Mouse (Mus musculus): ENCODE data around the gene Agtrap. TPM values are rescaled to one million over a fixed set of nuclear protein-coding genes. Genes with fewer than 3 reads are reported as not detected.

Gene Agtrap
- polyA plus RNA-seq, 1 experiment from 2014 or later, result 14.8 TPM

- WGBS, result 25% methylated on average over 29 of the region's 29 CpGs
- Histone ChIP-seq H3K36me3 (no peaks in the 10 kb centered on the region), H3K4me3 (peak overlapping the region; percentile 24), H3K9me3 (no peaks in the 10 kb centered on the region), H3K4me1 (peaks cover 8% of the 10 kb centered on the region), H3K9ac (no peak overlapping the region), H3K4me2 (peak overlapping the region; percentile 52), H3K27ac (no peak overlapping the region), H3K27me3 (no peaks in the 10 kb centered on the region)
- ATAC-seq (ENCODE audit: insufficient number of reproducible peaks, low FRiP score, low TSS enrichment, low read depth), result peak; percentile 62; the same call in 1 of the 2 replicates
Observed at GRCm38 (mm10) chr4:148101801-148102527, 14.1 kb upstream of the Agtrap start.

- no peaks in the 10 kb centered on the region for H3K27me3 ChIP-seq
- H3K36me3 ChIP-seq, result no peaks in the 10 kb centered on the region
- ATAC-seq (ENCODE audit: insufficient number of reproducible peaks, low FRiP score, low TSS enrichment, low read depth), result no peak
- 73% methylated on average over 3 of the region's 3 CpGs for WGBS
- no peak overlapping the region for H3K4me2 ChIP-seq
- peaks cover 8% of the 10 kb centered on the region for H3K4me1 ChIP-seq
- no peak overlapping the region for H3K4me3 ChIP-seq
- no peaks in the 10 kb centered on the region for H3K9me3 ChIP-seq
- no peak overlapping the region for H3K9ac ChIP-seq
- no peak overlapping the region for H3K27ac ChIP-seq
Observed at GRCm38 (mm10) chr4:148098666-148099065, 10.8 kb upstream of the Agtrap start.

- no peaks in the 10 kb centered on the region for H3K9me3 ChIP-seq
- no peaks in the 10 kb centered on the region for H3K27me3 ChIP-seq
- no peak overlapping the region for H3K4me3 ChIP-seq
- no peaks in the 10 kb centered on the region for H3K36me3 ChIP-seq
- 82% methylated on average over 2 of the region's 2 CpGs for WGBS
- H3K27ac ChIP-seq, result no peak overlapping the region
- peaks cover 8% of the 10 kb centered on the region for H3K4me1 ChIP-seq
- no peak overlapping the region for H3K9ac ChIP-seq
- H3K4me2 ChIP-seq, result no peak overlapping the region
- no peak for ATAC-seq (ENCODE audit: insufficient number of reproducible peaks, low FRiP score, low TSS enrichment, low read depth)
Observed at GRCm38 (mm10) chr4:148097936-148098335, 10.1 kb upstream of the Agtrap start.

GRCm38 (mm10) chr4:148095081-148095480 lies 7.2 kb upstream of the Agtrap start:
- no peaks in the 10 kb centered on the region for H3K9me3 ChIP-seq
- ATAC-seq (ENCODE audit: insufficient number of reproducible peaks, low FRiP score, low TSS enrichment, low read depth), result no peak
- H3K27me3 ChIP-seq, result no peaks in the 10 kb centered on the region
- H3K27ac ChIP-seq, result no peak overlapping the region
- WGBS, result 70% methylated on average over 4 of the region's 4 CpGs
- no peaks in the 10 kb centered on the region for H3K4me1 ChIP-seq
- H3K36me3 ChIP-seq, result no peaks in the 10 kb centered on the region
- no peak overlapping the region for H3K4me3 ChIP-seq
- H3K9ac ChIP-seq, result no peak overlapping the region
- no peak overlapping the region for H3K4me2 ChIP-seq

- Histone ChIP-seq H3K4me3 (no peak overlapping the region), H3K36me3 (no peaks in the 10 kb centered on the region), H3K4me1 (no peaks in the 10 kb centered on the region), H3K4me2 (no peak overlapping the region), H3K27ac (no peak overlapping the region), H3K9ac (no peak overlapping the region), H3K9me3 (no peaks in the 10 kb centered on the region), H3K27me3 (no peaks in the 10 kb centered on the region)
- WGBS, result 82% methylated on average over 5 of the region's 5 CpGs
- ATAC-seq (ENCODE audit: insufficient number of reproducible peaks, low FRiP score, low TSS enrichment, low read depth), result no peak
Observed at GRCm38 (mm10) chr4:148094161-148094560, 6.3 kb upstream of the Agtrap start.

GRCm38 (mm10) chr4:148092551-148093271 lies 4.9 kb upstream of the Agtrap start:
- Histone ChIP-seq H3K27ac (no peak overlapping the region), H3K9ac (no peak overlapping the region), H3K4me1 (peaks cover 5% of the 10 kb centered on the region), H3K36me3 (no peaks in the 10 kb centered on the region), H3K4me2 (no peak overlapping the region), H3K4me3 (no peak overlapping the region), H3K9me3 (no peaks in the 10 kb centered on the region), H3K27me3 (no peaks in the 10 kb centered on the region)
- no peak for ATAC-seq (ENCODE audit: insufficient number of reproducible peaks, low FRiP score, low TSS enrichment, low read depth)
- WGBS, result 88% methylated on average over 11 of the region's 11 CpGs

GRCm38 (mm10) chr4:148091181-148091580 lies 3.4 kb upstream of the Agtrap start:
- Histone ChIP-seq H3K27me3 (no peaks in the 10 kb centered on the region), H3K36me3 (no peaks in the 10 kb centered on the region), H3K9me3 (no peaks in the 10 kb centered on the region), H3K4me2 (no peak overlapping the region), H3K27ac (no peak overlapping the region), H3K9ac (no peak overlapping the region), H3K4me1 (peaks cover 20% of the 10 kb centered on the region), H3K4me3 (no peak overlapping the region)
- WGBS, result 82% methylated on average over 1 of the region's 1 CpGs
- ATAC-seq (ENCODE audit: insufficient number of reproducible peaks, low FRiP score, low TSS enrichment, low read depth), result no peak

- ATAC-seq (ENCODE audit: insufficient number of reproducible peaks, low FRiP score, low TSS enrichment, low read depth), result no peak
- 69% methylated on average over 4 of the region's 4 CpGs for WGBS
- Histone ChIP-seq H3K27ac (no peak overlapping the region), H3K27me3 (no peaks in the 10 kb centered on the region), H3K9me3 (no peaks in the 10 kb centered on the region), H3K4me2 (no peak overlapping the region), H3K4me3 (no peak overlapping the region), H3K4me1 (peaks cover 35% of the 10 kb centered on the region), H3K36me3 (no peaks in the 10 kb centered on the region), H3K9ac (no peak overlapping the region)
Observed at GRCm38 (mm10) chr4:148089166-148089565, 1.3 kb upstream of the Agtrap start.

GRCm38 (mm10) chr4:148087091-148087906 lies 532 bp downstream of the Agtrap start:
- peak overlapping the region; percentile 76 for H3K9ac ChIP-seq
- no peak; the same call in 1 of the 2 replicates for ATAC-seq (ENCODE audit: insufficient number of reproducible peaks, low FRiP score, low TSS enrichment, low read depth)
- H3K36me3 ChIP-seq, result 0 out of 2 replicates have a peak, but pooled peaks cover under 1% of the 10 kb centered on the region
- H3K27me3 ChIP-seq, result no peaks in the 10 kb centered on the region
- peaks cover 48% of the 10 kb centered on the region for H3K4me1 ChIP-seq
- 4% methylated on average over 30 of the region's 30 CpGs for WGBS
- no peaks in the 10 kb centered on the region for H3K9me3 ChIP-seq
- peak overlapping the region; percentile 77 for H3K4me2 ChIP-seq
- peak overlapping the region; percentile 83 for H3K4me3 ChIP-seq
- H3K27ac ChIP-seq, result peak overlapping the region; percentile 64

GRCm38 (mm10) chr4:148085907-148086305 lies 1.9 kb downstream of the Agtrap start:
- no peak overlapping the region for H3K9ac ChIP-seq
- H3K4me2 ChIP-seq, result no peak overlapping the region
- H3K4me1 ChIP-seq, result peaks cover 48% of the 10 kb centered on the region
- ATAC-seq (ENCODE audit: insufficient number of reproducible peaks, low FRiP score, low TSS enrichment, low read depth), result no peak
- H3K36me3 ChIP-seq, result peaks cover 15% of the 10 kb centered on the region
- WGBS, result 80% methylated on average over 3 of the region's 3 CpGs
- no peak overlapping the region for H3K27ac ChIP-seq
- no peak overlapping the region for H3K4me3 ChIP-seq
- H3K27me3 ChIP-seq, result no peaks in the 10 kb centered on the region
- no peaks in the 10 kb centered on the region for H3K9me3 ChIP-seq

GRCm38 (mm10) chr4:148085131-148085906 lies 2.5 kb downstream of the Agtrap start:
- H3K27ac ChIP-seq, result no peak overlapping the region
- no peak for ATAC-seq (ENCODE audit: insufficient number of reproducible peaks, low FRiP score, low TSS enrichment, low read depth)
- H3K27me3 ChIP-seq, result no peaks in the 10 kb centered on the region
- no peaks in the 10 kb centered on the region for H3K9me3 ChIP-seq
- H3K4me2 ChIP-seq, result no peak overlapping the region
- peaks cover 19% of the 10 kb centered on the region for H3K36me3 ChIP-seq
- WGBS, result 50% methylated on average over 10 of the region's 10 CpGs
- peaks cover 48% of the 10 kb centered on the region for H3K4me1 ChIP-seq
- H3K9ac ChIP-seq, result no peak overlapping the region
- no peak overlapping the region for H3K4me3 ChIP-seq

Measured in limb, embryonic 15.5 days (tissue).